Mouse (Mus musculus) adipose tissue, adult 10 weeks (tissue): ENCODE data around the gene Gm20741. TPM values are rescaled to one million over a fixed set of nuclear protein-coding genes. Genes with fewer than 3 reads are reported as not detected.

Experiments
- polyA plus RNA-seq: library from polyadenylated mRNA; stranded (reverse); fragments of 350-450 nt; fragmentation: Illumina TruSeq; extraction: RNeasy Lipid Tissue Mini Kit (QIAGEN cat#74804); gene quantifications from one replicate; pipeline ENCODE4 v1.2.3, GENCODE M21; 2014; ENCODE audit warnings: low read depth, low replicate concordance

Gm20741 gene
- not detected for polyA plus RNA-seq

GRCm38 (mm10) chr16:88811827-88812226, at the start of gene Gm20741:
TSS of gene Gm20741 (minus strand) at chr16:88812220.

GRCm38 (mm10) chr16:88826095-88826652, 14.2 kb upstream of the Gm20741 start, which contains the start of gene Krtap14:
TSS of gene Krtap14 (minus strand) at chr16:88826145.

GRCm38 (mm10) chr16:88820066-88820465, 8.0 kb upstream of the Gm20741 start, which contains the start of gene Krtap15:
TSS of gene Krtap15 (plus strand) at chr16:88820215.

GRCm38 (mm10) chr16:88777596-88777995, 34.4 kb downstream of the Gm20741 start, which contains the start of gene Gm5965:
TSS of gene Gm5965 (plus strand) at chr16:88777896.

GRCm38 (mm10) chr16:88774106-88774505, 37.9 kb downstream of the Gm20741 start, which contains the start of gene 2310057N15Rik:
TSS of gene 2310057N15Rik (minus strand) at chr16:88774206.

Other genes starting within 250 kb of the Gm20741 start
- 46.2 TPM for gene Cldn8, start 249.0 kb downstream of the Gm20741 start, polyA plus RNA-seq
- not detected for gene Krtap24-1, start 199.9 kb downstream of the Gm20741 start, polyA plus RNA-seq
- gene 2310079G19Rik, start 184.6 kb downstream of the Gm20741 start, polyA plus RNA-seq = not detected
- not detected for gene Krtap26-1, start 164.4 kb downstream of the Gm20741 start, polyA plus RNA-seq
- not detected for gene Krtap27-1, start 140.5 kb downstream of the Gm20741 start, polyA plus RNA-seq
- not detected for gene 2310061N02Rik, start 104.3 kb downstream of the Gm20741 start, polyA plus RNA-seq
- not detected for gene Krtap13-1, start 83.4 kb downstream of the Gm20741 start, polyA plus RNA-seq
- gene Krtap13, start 60.6 kb downstream of the Gm20741 start, polyA plus RNA-seq = not detected
- gene 2310034C09Rik, start 53.4 kb downstream of the Gm20741 start, polyA plus RNA-seq = not detected
- not detected for gene 2310057N15Rik, start 38.0 kb downstream of the Gm20741 start, polyA plus RNA-seq
- gene Gm5965, start 34.3 kb downstream of the Gm20741 start, polyA plus RNA-seq = not detected
- not detected for gene Krtap15, start 8.0 kb upstream of the Gm20741 start, polyA plus RNA-seq
- not detected for gene Krtap14, start 13.9 kb upstream of the Gm20741 start, polyA plus RNA-seq
- gene Krtap19-1, start 57.2 kb upstream of the Gm20741 start, polyA plus RNA-seq = not detected
- not detected for gene Krtap19-2, start 62.0 kb upstream of the Gm20741 start, polyA plus RNA-seq
- not detected for gene Krtap19-3, start 65.8 kb upstream of the Gm20741 start, polyA plus RNA-seq
- not detected for gene Krtap19-4, start 72.9 kb upstream of the Gm20741 start, polyA plus RNA-seq
- not detected for gene Krtap19-5, start 84.2 kb upstream of the Gm20741 start, polyA plus RNA-seq
- gene Krtap19-9b, start 120.0 kb upstream of the Gm20741 start, polyA plus RNA-seq = not detected
- gene Krtap16-3, start 150.7 kb upstream of the Gm20741 start, polyA plus RNA-seq = not detected
- not detected for gene Krtap22-2, start 198.5 kb upstream of the Gm20741 start, polyA plus RNA-seq
- gene Gm10229, start 203.1 kb upstream of the Gm20741 start, polyA plus RNA-seq = not detected
- gene Krtap6-1, start 219.5 kb upstream of the Gm20741 start, polyA plus RNA-seq = not detected
- gene Gm10228, start 229.3 kb upstream of the Gm20741 start, polyA plus RNA-seq = not detected
- gene Krtap6-5, start 235.7 kb upstream of the Gm20741 start, polyA plus RNA-seq = not detected